Mouse (Mus musculus) frontal cortex, postnatal 25 days (tissue): ENCODE results near the gene Mxra8.

ENCODE experiments used
- DNase-seq, 2 experiments: peaks; one replicate each; pipeline ENCODE4 v3.0.0; 2022; ENCODE audit warnings: low spot score in 2 of 2

The Mxra8 gene

DNA sequence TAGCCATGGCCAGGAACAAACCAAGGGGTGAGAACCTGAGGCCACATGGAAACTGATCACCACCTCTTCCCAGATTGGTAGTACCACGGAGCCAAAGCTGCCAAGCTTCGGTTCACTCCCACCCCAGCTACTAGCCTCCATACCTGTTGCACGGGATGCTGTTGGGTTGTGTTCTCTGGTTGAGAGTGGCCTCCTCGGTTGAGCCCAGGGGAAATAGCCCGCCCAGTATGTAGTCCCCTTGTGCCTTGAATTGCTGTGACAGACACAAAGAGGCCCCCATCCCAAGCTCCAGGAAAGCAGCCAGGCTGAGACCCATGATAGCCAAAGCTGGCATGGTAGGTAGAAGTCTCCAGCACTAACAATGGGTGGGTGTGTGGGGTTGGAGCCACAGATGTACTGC, 23.5 kb downstream of the Mxra8 start, which contains the start of gene Tas1r3:
TSS of gene Tas1r3 (minus strand) at position 362 of the 400 bp plus-strand sequence.
- no peak for DNase-seq

DNA sequence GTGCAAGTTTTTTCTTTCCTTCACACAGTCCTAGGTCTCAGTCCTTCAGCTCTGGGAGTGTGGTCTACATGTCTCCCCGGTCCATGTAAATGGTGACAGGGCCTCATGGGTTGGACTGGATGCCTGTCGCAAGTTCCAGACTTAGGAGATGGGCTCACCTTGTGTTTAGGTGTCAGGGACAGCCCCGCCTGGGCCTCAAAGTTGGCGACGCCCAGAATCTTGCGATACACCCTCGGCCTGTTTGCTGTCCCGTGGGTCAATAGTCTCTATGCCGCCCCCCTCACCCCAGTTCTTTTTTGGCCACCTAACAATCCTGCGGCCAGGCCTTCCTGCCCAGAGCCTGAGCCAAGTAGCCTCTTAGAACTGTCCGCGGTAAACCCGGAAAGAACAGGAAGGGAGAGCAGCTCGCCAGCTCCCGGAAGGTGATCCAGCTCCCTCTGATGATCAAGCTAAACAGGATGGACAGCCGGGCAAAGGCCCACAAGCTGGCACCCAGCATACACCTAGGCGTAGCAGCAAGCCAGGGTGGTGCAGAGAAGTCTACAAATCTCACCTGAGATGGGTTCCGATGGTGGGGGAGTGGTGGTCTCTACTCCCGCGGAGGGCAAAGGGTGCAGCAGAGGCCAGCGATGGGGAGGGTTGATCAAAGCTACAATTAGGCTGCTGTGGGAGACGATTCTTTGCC, 29.3 kb downstream of the Mxra8 start:
- DNase-seq, result no peak

GRCm38 (mm10) chr4:155869317-155870033, 30.0 kb downstream of the Mxra8 start, which contains the start of the genes Cptp and Ints11:
TSS of gene Cptp (minus strand) at chr4:155869440.
TSS of gene Ints11 (plus strand) at chr4:155869546.
- peak; percentile 89 to 93 for DNase-seq

DNA sequence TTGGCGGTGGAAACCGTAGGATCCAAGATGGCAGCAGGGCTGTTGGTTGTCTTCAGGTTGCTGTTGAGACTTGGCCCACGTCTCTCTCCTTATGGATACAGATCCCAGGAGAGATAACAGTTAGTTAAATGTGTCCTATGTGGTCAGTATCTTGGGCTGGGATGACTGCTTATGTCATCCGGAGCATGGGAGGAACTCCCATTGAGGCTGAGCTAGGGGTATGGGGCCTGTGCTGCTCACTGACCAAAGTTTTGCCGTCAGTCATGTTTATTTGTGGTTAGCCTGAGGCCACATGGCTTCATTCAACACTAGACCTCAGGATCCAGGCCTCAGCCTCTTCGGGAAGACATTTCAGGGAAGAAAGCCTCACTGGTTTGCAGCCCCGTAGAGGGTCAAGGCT, 31.9 kb downstream of the Mxra8 start:
- no peak for DNase-seq

DNA sequence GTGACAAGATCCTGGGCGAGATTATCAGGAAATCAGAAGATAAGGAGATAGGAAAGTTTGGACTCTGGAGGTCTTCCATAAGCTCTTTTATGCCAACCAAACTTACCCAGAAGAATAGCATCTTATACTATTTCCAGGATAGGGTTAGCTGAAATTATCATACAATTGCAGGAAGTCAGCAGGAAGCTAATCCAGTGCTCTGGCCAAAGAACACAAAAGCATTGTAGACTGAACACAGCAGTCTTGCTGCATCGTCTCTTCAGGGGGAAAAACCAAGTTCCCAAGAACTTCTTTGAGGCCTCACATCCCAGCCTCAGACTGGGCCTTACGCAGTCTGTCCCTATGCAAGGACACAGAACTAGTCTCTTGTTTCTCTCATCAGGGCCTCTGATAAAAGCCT, 44.1 kb downstream of the Mxra8 start:
- no peak for DNase-seq

DNA sequence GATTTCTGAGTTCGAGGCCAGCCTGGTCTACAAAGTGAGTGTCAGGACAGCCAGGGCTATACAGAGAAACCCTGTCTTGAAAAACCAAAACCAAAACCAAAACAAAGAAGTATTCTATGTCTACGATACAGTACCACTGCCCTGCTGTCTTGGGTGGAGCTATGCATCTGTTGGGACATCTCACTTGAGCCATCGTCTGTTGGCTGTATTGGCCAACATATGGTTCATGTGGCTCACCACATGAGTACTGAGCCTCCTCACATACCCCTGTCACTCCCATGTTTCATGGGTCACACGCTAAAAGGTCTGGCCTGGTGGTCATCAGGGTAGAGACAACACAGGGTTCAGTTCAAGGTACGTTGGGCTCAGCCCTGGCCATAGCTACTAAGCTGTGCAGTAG, 46.9 kb downstream of the Mxra8 start:
- DNase-seq, result no peak

- DNase-seq, result peak in 1 of 2 experiments; percentile 2
These were observed 48.2 kb downstream of the Mxra8 start for GRCm38 (mm10) chr4:155887674-155888073.

DNA sequence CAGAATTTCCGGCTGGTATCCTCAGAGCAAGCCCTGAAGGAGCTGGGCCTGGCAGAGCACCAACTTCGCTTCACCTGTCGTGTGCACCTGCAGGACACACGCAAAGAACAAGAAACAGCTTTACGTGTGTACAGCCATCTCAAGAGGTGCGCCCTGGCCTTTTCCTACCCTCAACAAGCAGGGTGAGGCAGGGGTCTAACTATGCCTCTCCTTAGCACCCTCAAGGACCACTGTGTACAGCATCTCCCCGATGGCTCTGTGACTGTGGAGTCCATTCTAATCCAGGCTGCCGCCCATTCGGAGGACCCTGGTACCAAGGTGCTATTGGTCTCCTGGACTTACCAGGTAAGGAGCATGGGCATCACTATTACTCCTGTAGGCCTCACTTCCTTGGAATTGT, 48.7 kb downstream of the Mxra8 start:
- peak in 1 of 2 experiments; percentile 3 for DNase-seq

GRCm38 (mm10) chr4:155889316-155889715, 49.8 kb downstream of the Mxra8 start:
- DNase-seq, result peak; percentile 1 to 2

DNA sequence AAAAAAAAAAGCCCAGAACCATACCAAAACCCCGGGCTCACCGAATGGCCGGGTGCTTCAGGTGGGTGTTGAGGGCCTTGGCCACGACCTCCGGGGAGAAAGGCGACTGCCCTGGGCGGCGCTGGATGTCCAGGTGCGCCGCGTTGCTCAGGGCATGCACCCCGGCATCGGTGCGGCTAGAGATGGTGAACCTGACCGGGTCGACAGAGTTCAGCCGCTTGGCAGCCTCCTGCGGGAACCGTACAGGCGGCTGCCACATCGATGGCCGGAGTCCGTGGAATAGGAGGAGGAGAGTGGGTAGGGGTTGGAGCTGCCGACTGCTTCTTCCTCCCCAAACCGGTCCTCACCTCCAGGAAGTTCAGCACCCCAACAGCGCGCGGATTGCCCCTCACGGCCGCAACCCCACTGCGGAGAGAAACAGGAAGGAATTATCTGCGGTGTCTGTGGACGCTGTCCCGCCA, 51.6 kb downstream of the Mxra8 start:
- peak in 1 of 2 experiments; percentile 10 for DNase-seq

DNA sequence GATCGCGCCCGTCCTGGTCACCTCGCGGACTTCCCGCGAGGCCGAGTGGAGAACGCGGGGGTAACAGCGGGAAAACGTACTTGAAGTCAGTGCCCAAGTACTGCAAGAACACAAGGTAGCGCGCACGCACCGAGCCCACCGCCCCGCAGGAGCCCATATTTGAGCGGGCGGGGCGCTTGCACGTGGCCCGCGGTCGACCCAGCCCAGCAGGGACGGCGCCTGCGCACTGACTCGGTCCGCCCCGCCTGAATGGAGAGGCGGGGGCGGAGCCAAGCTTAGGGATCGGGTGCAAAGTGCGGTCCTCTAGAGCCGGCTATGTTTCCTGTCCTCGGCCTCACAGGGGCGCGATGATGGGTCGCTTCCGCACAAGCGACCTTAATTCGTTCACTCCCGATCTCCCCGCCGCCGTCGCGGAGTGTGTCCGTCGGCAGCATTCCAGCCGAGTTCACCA, 52.1 kb downstream of the Mxra8 start, which contains the start of the genes Pusl1 and Acap3:
TSS of gene Pusl1 (minus strand) at position 231 of the 451 bp plus-strand sequence.
TSS of gene Acap3 (plus strand) at position 272 of the 451 bp plus-strand sequence.
- DNase-seq, result peak; percentile 89 to 94

DNA sequence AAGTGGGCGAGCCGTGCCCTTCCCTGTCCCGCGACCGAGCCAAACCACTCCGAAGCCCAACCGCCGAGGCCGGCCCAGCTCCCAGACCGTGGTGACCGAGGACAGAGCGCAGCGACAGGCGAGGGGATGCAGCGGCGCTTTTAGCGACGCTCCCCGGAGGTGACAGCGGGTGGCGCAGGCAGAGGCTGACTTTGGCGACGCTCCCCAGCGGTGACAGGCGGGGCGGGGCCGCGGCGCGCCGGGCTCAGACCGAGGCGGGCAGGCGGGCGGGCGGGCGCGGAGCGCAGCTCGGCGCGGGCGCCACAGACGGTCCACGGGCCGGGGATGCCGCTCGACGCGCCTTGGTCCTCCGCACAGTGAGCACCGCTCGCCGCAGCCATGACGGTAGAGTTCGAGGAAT, 52.5 kb downstream of the Mxra8 start:
- peak in 1 of 2 experiments; percentile 69 for DNase-seq

- DNase-seq, result peak in 1 of 2 experiments; percentile 28
These were observed 53.1 kb downstream of the Mxra8 start for GRCm38 (mm10) chr4:155892438-155893211.

DNA sequence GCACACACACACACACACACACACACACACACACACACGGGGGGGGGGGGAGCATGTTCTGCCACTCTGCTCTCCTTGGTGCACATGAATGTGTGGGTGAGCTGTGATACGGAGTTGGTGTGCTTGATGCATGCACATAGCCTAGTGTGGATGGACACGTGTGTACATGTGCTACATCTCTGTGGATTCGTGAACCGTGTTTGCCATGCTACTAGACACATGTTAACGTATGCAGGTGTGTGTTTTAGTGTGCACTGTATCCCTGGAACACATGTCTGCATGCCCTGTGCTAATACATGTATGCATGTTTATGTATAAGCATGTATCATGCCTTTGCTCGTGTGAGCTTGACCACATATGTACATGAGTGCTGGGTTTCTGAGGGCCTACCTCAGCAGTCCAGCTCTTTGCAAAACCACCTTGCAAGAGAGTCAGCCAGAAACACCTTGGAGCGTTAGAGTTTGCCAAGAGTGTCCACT, 53.8 kb downstream of the Mxra8 start:
- no peak for DNase-seq
